In the genomic region with DNA sequence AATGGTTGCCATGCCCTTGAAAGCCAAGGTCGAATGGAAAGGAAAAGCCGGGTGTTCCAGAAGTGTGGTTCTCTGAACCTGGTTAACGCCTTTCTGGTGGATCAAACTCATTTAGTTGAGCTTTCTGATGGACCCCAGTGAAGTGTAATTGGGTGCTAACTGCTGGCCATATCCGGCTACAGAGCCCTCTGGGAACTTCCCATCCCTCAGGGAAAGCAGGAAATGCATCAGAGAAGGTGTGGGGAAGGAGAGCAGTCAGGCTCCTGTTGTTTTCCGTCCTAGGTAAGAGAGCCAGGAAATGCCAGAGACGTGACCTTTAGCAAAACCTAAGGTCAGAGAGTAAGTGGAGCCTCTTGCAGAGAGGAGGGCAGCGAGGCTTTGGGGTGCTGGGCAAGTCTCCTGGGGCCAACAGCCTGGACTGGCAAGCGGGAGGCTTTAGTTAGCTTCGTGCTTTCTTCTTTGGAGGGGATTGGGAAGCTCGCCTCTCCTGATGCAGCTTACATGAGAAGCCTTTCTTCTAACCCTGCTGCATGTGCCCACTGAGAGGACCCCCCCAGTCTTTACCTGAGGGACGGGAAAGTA, we compare ENCODE assay signal across 8 mouse cellular contexts. TPM values are rescaled to one million over a fixed set of nuclear protein-coding genes. Genes with fewer than 3 reads are reported as not detected.
DNase-seq lines count a peak whose midpoint lies in the region; ATAC-seq and TF ChIP-seq lines count a peak whose summit lies in the region.

No protein-coding gene starts in this region.

- TF ChIP-seq CTCF in CH12.LX (conservative IDR thresholded peaks at IDR 0.05 in 1 of 2, IDR thresholded peaks at IDR 0.05 in 1 of 2; ENCODE audit: low read depth in 2 of 2, low read length in 2 of 2), result no peak

- H3K27ac ChIP-seq in CH12.LX (ENCODE audit: insufficient read depth, low read depth), result no peak overlapping the region
- peak overlapping the region; percentile 77 for H3K27ac ChIP-seq in embryonic facial prominence, embryonic 15.5 days (replicated peaks)

- no peak overlapping the region for H3K9ac ChIP-seq in CH12.LX (ENCODE audit: insufficient read depth, low read depth)
- H3K9ac ChIP-seq in embryonic facial prominence, embryonic 15.5 days, result no peak overlapping the region

- peak; percentile 57 to 65 for DNase-seq in heart, adult 18-20 months
- DNase-seq in heart, postnatal 14 days, result no peak
- no peak for DNase-seq in CH12.LX (ENCODE audit: extremely low read depth)
- peak; percentile 34 to 60 for DNase-seq in kidney, postnatal 36 days
- DNase-seq in left cerebral cortex, adult 11 months (ENCODE audit: low spot score), result no peak
- DNase-seq in cerebellum, adult 11 months, result no peak
- DNase-seq in B cell, adult 2 months, result no peak

- H3K36me3 ChIP-seq in CH12.LX (replicated peaks in 1 of 2; ENCODE audit: control insufficient read depth in 1 of 2, insufficient read depth in 1 of 2, low read length in 1 of 2), result peaks cover 58 to 83% of the 10 kb centered on the region in 2 experiments
- peaks cover 29% of the 10 kb centered on the region for H3K36me3 ChIP-seq in embryonic facial prominence, embryonic 15.5 days

- TF ChIP-seq EP300 in CH12.LX (IDR thresholded peaks at IDR 0.05; ENCODE audit: low read length), result no peak

- no peak overlapping the region for H3K4me3 ChIP-seq in CH12.LX (replicated peaks in 1 of 3; ENCODE audit: low read depth in 2 of 3, low read length in 2 of 3, poor library complexity in 1 of 3)
- H3K4me3 ChIP-seq in embryonic facial prominence, embryonic 15.5 days (replicated peaks), result no peak overlapping the region

- H3K27me3 ChIP-seq in CH12.LX (replicated peaks), result no peaks in the 10 kb centered on the region
- H3K27me3 ChIP-seq in embryonic facial prominence, embryonic 15.5 days, result no peaks in the 10 kb centered on the region

- ATAC-seq in embryonic facial prominence, embryonic 15.5 days (ENCODE audit: insufficient number of reproducible peaks, low FRiP score, low TSS enrichment, low read depth), result no peak

- no peak overlapping the region for H3K4me2 ChIP-seq in CH12.LX (ENCODE audit: insufficient read depth, low read depth, poor library complexity, severe bottlenecking)
- H3K4me2 ChIP-seq in embryonic facial prominence, embryonic 15.5 days (replicated peaks), result no peak overlapping the region

- no peaks in the 10 kb centered on the region for H3K9me3 ChIP-seq in CH12.LX (replicated peaks; ENCODE audit: low read length)
- H3K9me3 ChIP-seq in embryonic facial prominence, embryonic 15.5 days (replicated peaks), result no peaks in the 10 kb centered on the region

- intact Hi-C loops in heart, postnatal 14 days (cut with DNase I), result no loop called here

- TF ChIP-seq RAD21 in CH12.LX (IDR thresholded peaks at IDR 0.05; ENCODE audit: low read depth, low read length), result no peak

- H3K4me1 ChIP-seq in CH12.LX (ENCODE audit: control insufficient read depth in 1 of 2, insufficient read depth in 2 of 2), result peaks cover 11 to 46% of the 10 kb centered on the region in 2 experiments
- peaks cover 52% of the 10 kb centered on the region for H3K4me1 ChIP-seq in embryonic facial prominence, embryonic 15.5 days

- dilution Hi-C loops in CH12.LX (cut with MboI; ENCODE audit: extremely low pct_ligation_motif_present, extremely low pct_unique_long_range_greater_than_20kb, low sequenced_read_pairs), result no loop called here

- in situ Hi-C loops in CH12.LX (cut with MboI; ENCODE audit: low pct_ligation_motif_present, low pct_unique_long_range_greater_than_20kb, low sequenced_read_pairs), result loop anchor here (5.0 kb wide), 1 partner anchor 35 kb away; a partner anchor contains a TSS

- peaks cover 18% of the 10 kb centered on the region for H3K79me2 ChIP-seq in CH12.LX (replicated peaks; ENCODE audit: control insufficient read depth, extremely low read depth, insufficient read depth, poor library complexity, severe bottlenecking)

- 62% methylated on average over 11 of the region's 11 CpGs for WGBS in embryonic facial prominence, embryonic 15.5 days

- TF ChIP-seq POLR2A in CH12.LX (IDR thresholded peaks at IDR 0.05; ENCODE audit: low read depth, low read length), result peak; percentile 5; the same call in 1 of the 2 replicates

TF ChIP-seq in CH12.LX, 34 proteins besides CTCF, POLR2A, EP300 and RAD21:
- TF ChIP-seq HCFC1 (IDR thresholded peaks at IDR 0.05; ENCODE audit: low read depth, low read length) (no peak), SMC3 (IDR thresholded peaks at IDR 0.05; ENCODE audit: low read depth, low read length) (no peak), MAX (IDR thresholded peaks at IDR 0.05; ENCODE audit: low read length) (no peak), ELF1 (IDR thresholded peaks at IDR 0.05; ENCODE audit: low read depth, low read length) (no peak), USF1 (IDR thresholded peaks at IDR 0.05; ENCODE audit: low read depth, low read length) (no peak)

RNA-seq across cellular contexts. Expression of a gene that starts 32.5 kb away (rescaled TPM):
- total RNA-seq in heart, adult 18-20 months (2021), result 10 to 100 TPM; 86.8 to 98.2 TPM
- 10 to 100 TPM; 89.1 to 92.0 TPM for total RNA-seq in heart, postnatal 14 days (2021)
- total RNA-seq in CH12.LX (2012; rRNA removed) (17.9 and 28.2 TPM in 2 replicates), CH12.LX (2014; rRNA removed) (17.5 and 18.5 TPM in 2 replicates)
- polyA plus RNA-seq in CH12.LX (2012; ENCODE audit: insufficient read length, low read depth), result 20.6 and 21.5 TPM in 2 replicates
- 61.4 and 69.3 TPM in 2 replicates for polyA plus RNA-seq in embryonic facial prominence, embryonic 15.5 days (2015; fragmentation: Nextera tagmentation; extraction: Ambion mirVana)

Comparison
In these comparisons a context has a peak if more than half of its experiments do, and no peak if none do; other contexts are left out.
1. DNase-seq: peak in heart, adult 18-20 months (2 of 2) and kidney, postnatal 36 days (2 of 2); none in heart, postnatal 14 days (0 of 2), CH12.LX (single experiment), left cerebral cortex, adult 11 months (single experiment), cerebellum, adult 11 months (single experiment) and B cell, adult 2 months (0 of 2).